Mouse (Mus musculus) hindbrain, embryonic 10.5 days (tissue): ENCODE data around the gene Egr2. TPM values are rescaled to one million over a fixed set of nuclear protein-coding genes. Genes with fewer than 3 reads are reported as not detected.

Experiments used
- DNase-seq: peaks from one replicate; pipeline ENCODE4 v3.0.0-alpha.2; 2017; ENCODE audit warnings: low spot score
- H3K27ac ChIP-seq: fragments of 300-500 bp; sonication (generic); 2 replicates; pipeline ENCODE4 v1.5.1; 2016; ENCODE audit warnings: mild to moderate bottlenecking, moderate library complexity
- H3K27me3 ChIP-seq: fragments of 300-500 bp; sonication (generic); 2 replicates; pipeline ENCODE4 v1.6.1; 2016; ENCODE audit warnings: mild to moderate bottlenecking; ENCODE audit not compliant: poor library complexity, insufficient read depth, severe bottlenecking
- H3K36me3 ChIP-seq: fragments of 300-500 bp; sonication (generic); 2 replicates; pipeline ENCODE4 v1.6.1; 2016; ENCODE audit warnings: mild to moderate bottlenecking, moderate library complexity
- H3K4me1 ChIP-seq: fragments of 300-500 bp; sonication (generic); replicated peaks from 2 replicates; pipeline ENCODE4 v1.6.1; 2016; ENCODE audit warnings: mild to moderate bottlenecking
- H3K4me3 ChIP-seq: fragments of 300-500 bp; sonication (generic); 2 replicates; pipeline ENCODE4 v1.5.1; 2016; ENCODE audit warnings: mild to moderate bottlenecking, moderate library complexity
- H3K9me3 ChIP-seq: fragments of 300-500 bp; sonication (generic); 2 replicates; pipeline ENCODE4 v1.6.1; 2016; ENCODE audit warnings: mild to moderate bottlenecking, moderate library complexity
- WGBS: fragments of 180-500 bp; shearing (Covaris S2); methylation state at CpG from one replicate; pipeline ENCODE4 v1.1.7; 2016; 5-methylcytosine and 5-hydroxymethylcytosine counted together
- polyA plus RNA-seq: library from polyadenylated mRNA; unstranded; fragments of >200 nt; fragmentation: Nextera tagmentation; extraction: Ambion mirVana; gene quantifications from 2 replicates; pipeline ENCODE4 v1.2.1, GENCODE M21; 2016

Gene Egr2
- polyA plus RNA-seq, 1 experiment from 2014 or later = 0.56 TPM

- Histone ChIP-seq H3K27ac (no peak overlapping the region), H3K4me3 (no peak overlapping the region), H3K27me3 (no peaks in the 10 kb centered on the region), H3K4me1 (no peaks in the 10 kb centered on the region), H3K36me3 (no peaks in the 10 kb centered on the region), H3K9me3 (no peaks in the 10 kb centered on the region)
- WGBS = 93% methylated on average over 3 of the region's 3 CpGs
- no peak for DNase-seq
Observed at GRCm38 (mm10) chr10:67518733-67519132, 16.5 kb upstream of the Egr2 start.

- DNase-seq = no peak
- 0 out of 2 replicates have a peak, but pooled peaks cover 9% of the 10 kb centered on the region for H3K27me3 ChIP-seq
- WGBS = 82% methylated on average over 3 of the region's 3 CpGs
Observed at GRCm38 (mm10) chr10:67524130-67524529, 11.1 kb upstream of the Egr2 start.

GRCm38 (mm10) chr10:67524694-67525093, 10.6 kb upstream of the Egr2 start:
- H3K27me3 ChIP-seq = 0 out of 2 replicates have a peak, but pooled peaks cover 9% of the 10 kb centered on the region
- no peaks in the 10 kb centered on the region for H3K36me3 ChIP-seq
- H3K4me3 ChIP-seq = no peak overlapping the region
- 0 out of 2 replicates have a peak, but pooled peaks cover 4% of the 10 kb centered on the region for H3K4me1 ChIP-seq
- no peak for DNase-seq
- WGBS = 84% methylated on average over 7 of the region's 7 CpGs
- no peak overlapping the region for H3K27ac ChIP-seq
- no peaks in the 10 kb centered on the region for H3K9me3 ChIP-seq

More at GRCm38 (mm10) chr10:67524130-67524529, 11.1 kb upstream of the Egr2 start:
- H3K4me1 ChIP-seq = 0 out of 2 replicates have a peak, but pooled peaks cover 4% of the 10 kb centered on the region
- no peak overlapping the region for H3K4me3 ChIP-seq
- H3K27ac ChIP-seq = no peak overlapping the region
- H3K9me3 ChIP-seq = no peaks in the 10 kb centered on the region
- H3K36me3 ChIP-seq = no peaks in the 10 kb centered on the region

GRCm38 (mm10) chr10:67526435-67526834, 8.8 kb upstream of the Egr2 start:
- no peaks in the 10 kb centered on the region for H3K36me3 ChIP-seq
- 66% methylated on average over 9 of the region's 9 CpGs for WGBS
- DNase-seq = no peak
- 0 out of 2 replicates have a peak, but pooled peaks cover 4% of the 10 kb centered on the region for H3K4me1 ChIP-seq
- peaks cover 24% of the 10 kb centered on the region for H3K27me3 ChIP-seq
- no peaks in the 10 kb centered on the region for H3K9me3 ChIP-seq
- no peak overlapping the region for H3K27ac ChIP-seq
- H3K4me3 ChIP-seq = no peak overlapping the region

GRCm38 (mm10) chr10:67529769-67530168, 5.5 kb upstream of the Egr2 start:
- Histone ChIP-seq H3K4me1 (0 out of 2 replicates have a peak, but pooled peaks cover 4% of the 10 kb centered on the region), H3K36me3 (no peaks in the 10 kb centered on the region), H3K27me3 (peaks cover 57% of the 10 kb centered on the region), H3K4me3 (no peak overlapping the region), H3K9me3 (no peaks in the 10 kb centered on the region), H3K27ac (no peak overlapping the region)
- no peak for DNase-seq
- 77% methylated on average over 4 of the region's 4 CpGs for WGBS

DNA sequence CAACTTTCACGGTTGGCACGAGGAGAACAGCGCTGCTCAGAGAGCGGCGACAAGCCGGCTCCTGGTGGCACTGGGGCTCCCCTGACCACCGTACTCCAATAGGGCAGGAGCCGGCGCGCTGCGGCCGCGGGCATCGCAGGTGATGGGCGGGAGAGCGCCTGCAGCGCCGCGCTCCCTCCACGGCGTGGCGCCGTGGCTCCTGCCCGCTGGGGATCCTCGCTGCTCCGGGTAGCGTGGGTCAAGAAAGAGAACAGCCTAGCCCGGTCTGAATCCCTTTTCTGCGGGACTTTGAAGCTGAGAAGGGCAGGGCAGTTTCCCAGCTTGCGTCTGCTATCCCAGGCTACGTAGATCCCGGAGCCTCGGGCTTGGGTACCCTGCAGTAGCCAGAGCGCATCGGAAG, 697 bp downstream of the Egr2 start:
- peak; percentile 80 for DNase-seq
- no peaks in the 10 kb centered on the region for H3K36me3 ChIP-seq
- H3K9me3 ChIP-seq = no peaks in the 10 kb centered on the region
- no peak overlapping the region for H3K27ac ChIP-seq
- H3K4me1 ChIP-seq = peaks cover 54% of the 10 kb centered on the region
- peak overlapping the region; percentile 69 for H3K4me3 ChIP-seq
- H3K27me3 ChIP-seq = peaks cover 92% of the 10 kb centered on the region
- under 1% methylated on average over 35 of the region's 35 CpGs for WGBS

- peak overlapping the region; percentile 14 for H3K27ac ChIP-seq
- peaks cover 55% of the 10 kb centered on the region for H3K4me1 ChIP-seq
- H3K9me3 ChIP-seq = no peaks in the 10 kb centered on the region
- no peaks in the 10 kb centered on the region for H3K36me3 ChIP-seq
- peak overlapping the region; percentile 69 for H3K4me3 ChIP-seq
- peak; percentile 47 for DNase-seq
- under 1% methylated on average over 32 of the region's 32 CpGs for WGBS
- H3K27me3 ChIP-seq = peaks cover 92% of the 10 kb centered on the region
Observed at GRCm38 (mm10) chr10:67536621-67537141, 1.4 kb downstream of the Egr2 start.

DNA sequence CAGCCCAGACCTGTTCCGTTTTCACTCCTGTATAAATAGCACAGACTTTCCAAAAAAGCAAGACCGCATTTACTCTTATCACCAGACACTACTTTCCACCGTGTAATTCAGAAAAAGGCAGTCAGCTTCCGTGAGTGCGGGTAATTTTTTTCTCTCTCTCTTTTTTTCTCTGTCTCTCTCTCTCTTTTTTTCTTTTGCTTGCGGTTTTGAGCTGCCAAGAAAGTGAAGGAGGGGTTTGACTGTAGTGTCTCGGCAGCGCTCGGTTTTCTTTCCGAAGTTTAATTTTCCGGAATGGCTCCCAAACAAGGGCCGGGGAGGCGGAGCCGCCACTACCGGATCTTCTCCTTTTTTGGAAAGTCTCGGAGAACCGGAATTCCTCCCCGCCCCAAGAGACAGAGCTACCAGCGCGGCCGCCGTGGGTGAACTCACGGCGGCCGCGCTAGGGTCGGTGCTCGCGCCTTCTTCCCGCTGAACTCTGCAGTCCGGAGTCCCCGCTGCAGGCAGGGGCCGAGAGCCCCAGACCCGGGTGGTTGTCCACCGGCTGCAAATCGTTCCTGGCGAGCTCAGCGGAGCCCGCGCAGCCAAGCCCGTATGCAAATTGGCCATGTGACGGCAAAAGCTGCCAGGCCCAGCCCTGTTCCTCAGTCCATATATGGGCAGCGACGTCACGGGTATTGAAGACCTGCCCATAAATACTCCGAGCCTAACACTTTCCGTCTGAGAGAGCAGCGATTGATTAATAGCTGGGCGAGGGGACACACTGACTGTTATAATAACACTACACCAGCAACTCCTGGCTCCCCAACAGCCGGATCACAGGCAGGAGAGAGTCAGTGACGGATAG, 2.1 kb downstream of the Egr2 start:
- peak overlapping the region; percentile 69 for H3K4me3 ChIP-seq
- peaks cover 92% of the 10 kb centered on the region for H3K27me3 ChIP-seq
- H3K4me1 ChIP-seq = peaks cover 55% of the 10 kb centered on the region
- DNase-seq = peak; percentile 90
- H3K27ac ChIP-seq = peak overlapping the region; percentile 81
- no peaks in the 10 kb centered on the region for H3K9me3 ChIP-seq
- under 1% methylated on average over 51 of the region's 51 CpGs for WGBS
- H3K36me3 ChIP-seq = no peaks in the 10 kb centered on the region; the same call in 1 of the 2 replicates

- no peak for DNase-seq
- H3K4me3 ChIP-seq = peak overlapping the region; percentile 69
- peaks cover 55% of the 10 kb centered on the region for H3K4me1 ChIP-seq
- H3K36me3 ChIP-seq = no peaks in the 10 kb centered on the region; the same call in 1 of the 2 replicates
- no peaks in the 10 kb centered on the region for H3K9me3 ChIP-seq
- H3K27me3 ChIP-seq = peaks cover 92% of the 10 kb centered on the region
- H3K27ac ChIP-seq = no peak overlapping the region
- WGBS = under 1% methylated on average over 19 of the region's 19 CpGs
Observed at GRCm38 (mm10) chr10:67538106-67538505, 2.8 kb downstream of the Egr2 start.

DNA sequence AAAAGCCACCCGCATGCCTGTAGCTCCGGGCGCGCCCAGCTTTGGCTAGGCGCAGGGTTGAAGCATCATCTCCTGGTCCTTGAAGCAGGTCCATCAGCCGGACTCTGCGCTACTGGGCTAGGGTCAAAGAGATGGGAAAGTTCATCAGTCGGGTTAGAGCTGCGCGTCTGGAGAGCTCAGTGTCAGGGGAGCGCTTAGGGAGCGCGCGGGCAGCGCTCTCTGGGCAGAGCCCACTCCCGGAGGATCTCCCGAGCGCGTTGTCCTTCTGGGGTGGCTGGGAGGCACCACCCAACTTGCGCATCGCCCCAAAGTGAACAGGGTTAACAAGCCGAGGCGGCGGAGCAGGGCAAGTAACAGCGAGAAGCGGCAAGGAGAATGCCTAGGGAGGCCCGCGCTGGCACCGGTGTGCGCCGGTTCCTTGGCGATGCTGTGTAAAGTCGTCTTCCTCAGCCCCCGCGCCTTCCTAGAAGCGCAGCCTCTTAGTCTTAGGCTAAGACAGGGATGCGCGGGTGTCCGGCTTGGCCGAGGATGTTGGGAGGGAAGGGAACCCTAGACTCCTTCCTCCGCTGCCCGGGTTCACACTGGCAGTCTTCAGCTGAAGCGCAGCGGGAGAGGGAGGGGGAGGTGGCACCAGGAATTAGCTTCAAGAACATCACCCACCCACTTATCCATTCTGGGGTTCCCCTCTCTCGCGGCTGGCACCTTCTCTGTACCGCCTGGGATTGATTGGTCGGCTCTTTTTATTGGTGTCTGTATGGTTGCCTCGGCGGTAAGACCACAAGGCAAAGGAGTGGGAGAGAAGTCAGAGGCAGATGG, 3.5 kb downstream of the Egr2 start:
- Histone ChIP-seq H3K4me3 (peak overlapping the region; percentile 69), H3K36me3 (no peaks in the 10 kb centered on the region; the same call in 1 of the 2 replicates), H3K27me3 (peaks cover 86% of the 10 kb centered on the region), H3K27ac (no peak overlapping the region), H3K9me3 (no peaks in the 10 kb centered on the region), H3K4me1 (peaks cover 55% of the 10 kb centered on the region)
- DNase-seq = peak; percentile 50
- 1% methylated on average over 50 of the region's 50 CpGs for WGBS

DNA sequence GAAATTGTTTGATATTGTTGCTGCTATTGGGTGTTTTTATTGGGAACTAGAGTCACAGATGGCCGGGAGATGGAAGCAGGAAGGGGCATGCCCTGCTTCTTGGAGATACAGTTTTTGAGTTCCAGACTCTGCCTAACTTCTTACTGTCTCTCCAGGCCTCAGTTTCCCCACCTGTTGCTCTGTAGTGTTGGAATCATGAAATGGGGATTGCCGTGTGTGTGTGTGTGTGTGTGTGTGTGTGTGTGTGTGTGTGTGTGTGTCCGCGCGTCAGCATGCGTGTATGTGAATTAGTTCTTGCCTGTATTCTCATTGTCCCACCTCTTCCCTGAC, 4.1 kb downstream of the Egr2 start:
- no peak overlapping the region for H3K27ac ChIP-seq
- H3K4me3 ChIP-seq = peak overlapping the region; percentile 69; the same call in 1 of the 2 replicates
- 34% methylated on average over 6 of the region's 6 CpGs for WGBS
- peaks cover 80% of the 10 kb centered on the region for H3K27me3 ChIP-seq
- no peaks in the 10 kb centered on the region for H3K9me3 ChIP-seq
- no peaks in the 10 kb centered on the region; the same call in 1 of the 2 replicates for H3K36me3 ChIP-seq
- peaks cover 55% of the 10 kb centered on the region for H3K4me1 ChIP-seq
- DNase-seq = no peak

DNA sequence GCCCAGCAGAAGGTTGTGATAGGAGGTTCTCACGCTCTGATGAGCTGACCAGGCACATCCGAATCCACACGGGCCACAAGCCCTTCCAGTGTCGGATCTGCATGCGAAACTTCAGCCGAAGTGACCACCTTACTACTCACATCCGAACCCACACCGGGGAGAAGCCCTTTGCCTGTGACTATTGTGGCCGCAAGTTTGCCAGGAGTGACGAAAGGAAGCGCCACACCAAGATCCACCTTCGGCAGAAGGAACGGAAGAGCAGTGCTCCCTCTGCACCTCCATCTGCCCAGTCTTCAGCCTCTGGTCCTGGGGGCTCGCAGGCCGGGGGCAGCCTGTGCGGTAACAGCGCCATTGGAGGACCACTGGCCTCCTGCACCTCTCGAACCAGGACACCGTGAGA, 5.3 kb downstream of the Egr2 start:
- Histone ChIP-seq H3K4me1 (peaks cover 56% of the 10 kb centered on the region), H3K4me3 (peak overlapping the region; percentile 32), H3K27me3 (peaks cover 68% of the 10 kb centered on the region), H3K27ac (no peak overlapping the region), H3K36me3 (no peaks in the 10 kb centered on the region; the same call in 1 of the 2 replicates), H3K9me3 (no peaks in the 10 kb centered on the region)
- DNase-seq = peak; percentile 32
- WGBS = 7% methylated on average over 19 of the region's 19 CpGs
